Mouse (Mus musculus): ENCODE measurements at regions not wholly inside any gene's neighbourhood (a gene's known extent, or its start where the extent isn't known, plus 50 kb on each side); places are given as distances from the start of the nearest gene placed in this dataset.
"Not testable (repeated sequence)": the region's sequence is repeated elsewhere in the genome, so short reads cannot be mapped to it uniquely, and the experiment has no call there.

GRCm38 (mm10) chr2:17946047-17946446 is 50.7 kb downstream of the H2al2a start:
- WGBS = 57% methylated on average over 12 of the region's 12 CpGs
- Histone ChIP-seq H3K4me3 (replicated peaks) (no peak overlapping the region), H3K4me1 (no peaks in the 10 kb centered on the region), H3K36me3 (no peaks in the 10 kb centered on the region), H3K27ac (no peak overlapping the region), H3K9me3 (no peaks in the 10 kb centered on the region), H3K9ac (no peak overlapping the region), H3K27me3 (replicated peaks) (no peaks in the 10 kb centered on the region), H3K4me2 (no peak overlapping the region)
- ATAC-seq (ENCODE audit: insufficient read depth, low FRiP score, low read depth) = no peak

GRCm38 (mm10) chr2:17945369-17945915 is 51.3 kb downstream of the H2al2a start:
- no peak overlapping the region for H3K27ac ChIP-seq
- H3K4me1 ChIP-seq = no peaks in the 10 kb centered on the region
- H3K4me3 ChIP-seq (replicated peaks) = no peak overlapping the region
- H3K9ac ChIP-seq = no peak overlapping the region
- WGBS = 65% methylated on average over 7 of the region's 7 CpGs
- H3K9me3 ChIP-seq = no peaks in the 10 kb centered on the region
- no peaks in the 10 kb centered on the region for H3K36me3 ChIP-seq
- no peak overlapping the region for H3K4me2 ChIP-seq
- no peak for ATAC-seq (ENCODE audit: insufficient read depth, low FRiP score, low read depth)
- H3K27me3 ChIP-seq (replicated peaks) = no peaks in the 10 kb centered on the region

- Histone ChIP-seq H3K36me3 (no peaks in the 10 kb centered on the region), H3K9ac (no peak overlapping the region), H3K4me1 (no peaks in the 10 kb centered on the region), H3K9me3 (no peaks in the 10 kb centered on the region), H3K27me3 (replicated peaks) (no peaks in the 10 kb centered on the region), H3K27ac (no peak overlapping the region), H3K4me3 (replicated peaks) (no peak overlapping the region), H3K4me2 (no peak overlapping the region)
- ATAC-seq (ENCODE audit: insufficient read depth, low FRiP score, low read depth) = no peak
- WGBS = 87% methylated on average over 11 of the region's 11 CpGs
These were observed 53.3 kb downstream of the H2al2a start for GRCm38 (mm10) chr2:17943506-17943905.

GRCm38 (mm10) chr2:17942528-17943387 is 54.0 kb downstream of the H2al2a start:
- Histone ChIP-seq H3K4me3 (replicated peaks) (no peak overlapping the region), H3K27ac (no peak overlapping the region), H3K4me2 (no peak overlapping the region), H3K9ac (no peak overlapping the region), H3K4me1 (no peaks in the 10 kb centered on the region), H3K36me3 (no peaks in the 10 kb centered on the region), H3K27me3 (replicated peaks) (no peaks in the 10 kb centered on the region), H3K9me3 (no peaks in the 10 kb centered on the region)
- 74% methylated on average over 8 of the region's 8 CpGs for WGBS
- no peak for ATAC-seq (ENCODE audit: insufficient read depth, low FRiP score, low read depth)

GRCm38 (mm10) chr2:17941921-17942320 is 54.8 kb downstream of the H2al2a start:
- H3K4me3 ChIP-seq (replicated peaks) = no peak overlapping the region
- H3K27me3 ChIP-seq (replicated peaks) = no peaks in the 10 kb centered on the region
- WGBS = 85% methylated on average over 6 of the region's 6 CpGs
- H3K4me2 ChIP-seq = no peak overlapping the region
- no peak for ATAC-seq (ENCODE audit: insufficient read depth, low FRiP score, low read depth)
- no peaks in the 10 kb centered on the region for H3K36me3 ChIP-seq
- no peak overlapping the region for H3K9ac ChIP-seq
- H3K27ac ChIP-seq = no peak overlapping the region
- no peaks in the 10 kb centered on the region for H3K9me3 ChIP-seq
- no peaks in the 10 kb centered on the region for H3K4me1 ChIP-seq

- H3K9me3 ChIP-seq; H3K36me3 ChIP-seq; H3K4me3 ChIP-seq (replicated peaks); H3K4me1 ChIP-seq; H3K9ac ChIP-seq; H3K4me2 ChIP-seq; H3K27me3 ChIP-seq (replicated peaks): not testable (repeated sequence)
- peak overlapping the region; percentile 57; the same call in 1 of the 2 replicates for H3K27ac ChIP-seq
- ATAC-seq (ENCODE audit: insufficient read depth, low FRiP score, low read depth) = peak; percentile 41; the same call in 1 of the 2 replicates
- WGBS = 55% methylated on average over 14 of the region's 16 CpGs
These were observed 56.6 kb downstream of the H2al2a start for GRCm38 (mm10) chr2:17939857-17940848.

GRCm38 (mm10) chr2:17939183-17939856 is 57.4 kb downstream of the H2al2a start:
- Histone ChIP-seq H3K27me3 (replicated peaks) (no peaks in the 10 kb centered on the region), H3K27ac (0 out of 2 replicates have a peak overlapping the region, but pooled peaks have one; percentile 16), H3K4me1 (no peaks in the 10 kb centered on the region), H3K9ac (no peak overlapping the region), H3K4me3 (replicated peaks) (no peak overlapping the region), H3K4me2 (no peak overlapping the region), H3K9me3 (no peaks in the 10 kb centered on the region), H3K36me3 (no peaks in the 10 kb centered on the region)
- no peak for ATAC-seq (ENCODE audit: insufficient read depth, low FRiP score, low read depth)
- 53% methylated on average over 4 of the region's 4 CpGs for WGBS

GRCm38 (mm10) chr2:17936527-17937139 is 60.1 kb downstream of the H2al2a start:
- no peaks in the 10 kb centered on the region for H3K9me3 ChIP-seq
- H3K36me3 ChIP-seq = no peaks in the 10 kb centered on the region
- no peak overlapping the region for H3K9ac ChIP-seq
- no peak overlapping the region for H3K4me2 ChIP-seq
- H3K27me3 ChIP-seq (replicated peaks) = no peaks in the 10 kb centered on the region
- WGBS = 54% methylated on average over 4 of the region's 4 CpGs
- no peaks in the 10 kb centered on the region for H3K4me1 ChIP-seq
- H3K4me3 ChIP-seq (replicated peaks) = no peak overlapping the region
- no peak overlapping the region for H3K27ac ChIP-seq
- ATAC-seq (ENCODE audit: insufficient read depth, low FRiP score, low read depth) = no peak

- Histone ChIP-seq H3K4me2 (no peak overlapping the region), H3K27me3 (replicated peaks) (no peaks in the 10 kb centered on the region), H3K9ac (no peak overlapping the region), H3K4me1 (no peaks in the 10 kb centered on the region), H3K9me3 (no peaks in the 10 kb centered on the region), H3K27ac (no peak overlapping the region), H3K4me3 (replicated peaks) (no peak overlapping the region), H3K36me3 (no peaks in the 10 kb centered on the region)
- ATAC-seq (ENCODE audit: insufficient read depth, low FRiP score, low read depth) = no peak
- WGBS = 84% methylated on average over 12 of the region's 12 CpGs
These were observed 60.8 kb downstream of the H2al2a start for GRCm38 (mm10) chr2:17935916-17936315.

- H3K4me2 ChIP-seq = no peak overlapping the region
- H3K9ac ChIP-seq = no peak overlapping the region
- no peak overlapping the region for H3K4me3 ChIP-seq (replicated peaks)
- H3K9me3 ChIP-seq = no peaks in the 10 kb centered on the region
- no peak overlapping the region for H3K27ac ChIP-seq
- no peaks in the 10 kb centered on the region for H3K36me3 ChIP-seq
- H3K27me3 ChIP-seq (replicated peaks) = no peaks in the 10 kb centered on the region
- H3K4me1 ChIP-seq = no peaks in the 10 kb centered on the region
- no peak for ATAC-seq (ENCODE audit: insufficient read depth, low FRiP score, low read depth)
- WGBS = 90% methylated on average over 6 of the region's 6 CpGs
These were observed 61.3 kb downstream of the H2al2a start for GRCm38 (mm10) chr2:17935466-17935865.

- ATAC-seq (ENCODE audit: insufficient read depth, low FRiP score, low read depth) = no peak
- 92% methylated on average over 10 of the region's 10 CpGs for WGBS
- H3K36me3 ChIP-seq = no peaks in the 10 kb centered on the region
These were observed 62.1 kb downstream of the H2al2a start for GRCm38 (mm10) chr2:17934610-17935009.

More at GRCm38 (mm10) chr2:17934610-17935009, 62.1 kb downstream of the H2al2a start:
- no peaks in the 10 kb centered on the region for H3K4me1 ChIP-seq
- H3K27ac ChIP-seq = no peak overlapping the region
- no peak overlapping the region for H3K4me2 ChIP-seq
- H3K9ac ChIP-seq = no peak overlapping the region
- H3K27me3 ChIP-seq (replicated peaks) = no peaks in the 10 kb centered on the region
- no peaks in the 10 kb centered on the region for H3K9me3 ChIP-seq
- H3K4me3 ChIP-seq (replicated peaks) = no peak overlapping the region

Measured in stomach, embryonic 15.5 days (tissue).